Mouse (Mus musculus) heart, embryonic 14.5 days (tissue): ENCODE measurements around the gene Sema7a. TPM values are rescaled to one million over a fixed set of nuclear protein-coding genes. Genes with fewer than 3 reads are reported as not detected.

Experiments
- ATAC-seq: fragments of 200-750 bp; cut with Nextera tagmentation; 2 replicates; pipeline ENCODE4 v1.8.0; 2017; ENCODE audit warnings: low read depth, moderate TSS enrichment; ENCODE audit not compliant: insufficient number of reproducible peaks, insufficient read depth, low FRiP score
- H3K27ac ChIP-seq, 2 experiments: fragments of 200-500 bp in 1 of 2; fragments of 300-500 bp in 1 of 2; sonication (generic) in 1 of 2; replicated peaks in 1 of 2; 2 replicates each; pipeline ENCODE4 v1.5.1; 2012 to 2014; ENCODE audit warnings: low read depth in 2 of 2, low read length in 2 of 2, control low read depth in 1 of 2, mild to moderate bottlenecking in 1 of 2, mixed read lengths in 1 of 2; ENCODE audit not compliant: control insufficient read depth in 1 of 2, insufficient read depth in 1 of 2
- H3K27me3 ChIP-seq: fragments of 300-500 bp; sonication (generic); 2 replicates; pipeline ENCODE4 v1.6.1; 2014; ENCODE audit warnings: mild to moderate bottlenecking, low read length, control low read depth; ENCODE audit not compliant: control insufficient read depth, insufficient read depth
- H3K36me3 ChIP-seq: fragments of 300-500 bp; sonication (generic); 2 replicates; pipeline ENCODE4 v1.6.1; 2014; ENCODE audit warnings: mild to moderate bottlenecking, control low read depth, low read length, mixed read lengths; ENCODE audit not compliant: control insufficient read depth, insufficient read depth
- H3K4me1 ChIP-seq, 2 experiments: fragments of 200-500 bp in 1 of 2; fragments of 300-500 bp in 1 of 2; sonication (generic) in 1 of 2; 2 replicates each; pipeline ENCODE4 v1.6.1; 2012 to 2014; ENCODE audit warnings: low read length in 2 of 2, control low read depth in 1 of 2, mixed read lengths in 1 of 2; ENCODE audit not compliant: control insufficient read depth in 2 of 2, insufficient read depth in 2 of 2
- H3K4me2 ChIP-seq: fragments of 300-500 bp; sonication (generic); 2 replicates; pipeline ENCODE4 v1.6.1; 2014; ENCODE audit warnings: mild to moderate bottlenecking, low read length
- H3K4me3 ChIP-seq, 2 experiments: fragments of 200-500 bp in 1 of 2; fragments of 300-500 bp in 1 of 2; sonication (generic) in 1 of 2; 2 replicates each; pipeline ENCODE4 v1.5.1; 2012 to 2014; ENCODE audit warnings: low read length in 2 of 2, mild to moderate bottlenecking in 2 of 2, control low read depth in 1 of 2, low read depth in 1 of 2, moderate library complexity in 1 of 2; ENCODE audit not compliant: control insufficient read depth in 1 of 2, insufficient read depth in 1 of 2
- H3K9ac ChIP-seq: fragments of 300-500 bp; sonication (generic); 2 replicates; pipeline ENCODE4 v1.6.1; 2014; ENCODE audit warnings: mild to moderate bottlenecking, low read length
- H3K9me3 ChIP-seq: fragments of 300-500 bp; sonication (generic); 2 replicates; pipeline ENCODE4 v1.6.1; 2016; ENCODE audit warnings: low read length, control low read depth; ENCODE audit not compliant: control insufficient read depth
- WGBS: fragments of 180-500 bp; shearing (Covaris S2); extraction: QIAGEN DNeasy Blood & Tissue Kit; methylation state at CpG from one replicate; pipeline ENCODE4 v1.1.7; 2014; 5-methylcytosine and 5-hydroxymethylcytosine counted together
- polyA plus RNA-seq: library from polyadenylated mRNA; unstranded; fragments of >200 nt; fragmentation: Nextera tagmentation; extraction: Ambion mirVana; gene quantifications from 2 replicates; pipeline ENCODE4 v1.2.1, GENCODE M21; 2014

Sema7a gene
- polyA plus RNA-seq, 1 experiment from 2014 or later = 0.70 TPM

GRCm38 (mm10) chr9:57940861-57941638 is 1.1 kb downstream of the Sema7a start:
- Histone ChIP-seq H3K4me3 (peak overlapping the region; percentile 67 to 81), H3K4me1 (peaks cover 0 to 18% of the 10 kb centered on the region in 2 experiments; a peak in 3 of 4 replicates), H3K9ac (peak overlapping the region; percentile 77), H3K27me3 (peaks cover 54% of the 10 kb centered on the region), H3K27ac (no peak overlapping the region), H3K36me3 (no peaks in the 10 kb centered on the region), H3K4me2 (peak overlapping the region; percentile 100), H3K9me3 (no peaks in the 10 kb centered on the region)
- WGBS = 4% methylated on average over 26 of the region's 28 CpGs
- no peak for ATAC-seq

- Histone ChIP-seq H3K27me3 (peaks cover 57% of the 10 kb centered on the region), H3K4me1 (peaks cover 0 to 18% of the 10 kb centered on the region in 2 experiments; a peak in 3 of 4 replicates), H3K9ac (no peak overlapping the region), H3K9me3 (no peaks in the 10 kb centered on the region), H3K36me3 (no peaks in the 10 kb centered on the region), H3K4me3 (peak overlapping the region in 1 of 2 experiments; percentile 81; a peak in 1 of 4 replicates), H3K4me2 (no peak overlapping the region; the same call in 1 of the 2 replicates), H3K27ac (no peak overlapping the region)
- 58% methylated on average over 2 of the region's 2 CpGs for WGBS
- no peak for ATAC-seq
Measured at GRCm38 (mm10) chr9:57942039-57942438, 2.1 kb downstream of the Sema7a start.

GRCm38 (mm10) chr9:57943067-57943466 is 3.2 kb downstream of the Sema7a start:
- ATAC-seq = no peak
- 31% methylated on average over 2 of the region's 2 CpGs for WGBS
- H3K9me3 ChIP-seq = no peaks in the 10 kb centered on the region
- H3K27me3 ChIP-seq = peaks cover 57% of the 10 kb centered on the region
- H3K4me1 ChIP-seq = peaks cover 0 to 18% of the 10 kb centered on the region in 2 experiments; a peak in 3 of 4 replicates
- no peak overlapping the region for H3K4me3 ChIP-seq
- no peak overlapping the region for H3K9ac ChIP-seq
- no peaks in the 10 kb centered on the region for H3K36me3 ChIP-seq
- no peak overlapping the region for H3K27ac ChIP-seq
- no peak overlapping the region for H3K4me2 ChIP-seq

GRCm38 (mm10) chr9:57944572-57944971 is 4.7 kb downstream of the Sema7a start:
- no peak for ATAC-seq
- WGBS = 22% methylated on average over 5 of the region's 5 CpGs

GRCm38 (mm10) chr9:57945771-57946616 is 6.1 kb downstream of the Sema7a start:
- peaks cover 10 to 11% of the 10 kb centered on the region in 2 experiments; a peak in 3 of 4 replicates for H3K4me1 ChIP-seq
- H3K4me3 ChIP-seq = no peak overlapping the region
- no peak overlapping the region for H3K27ac ChIP-seq
- WGBS = 57% methylated on average over 8 of the region's 8 CpGs
- H3K9ac ChIP-seq = no peak overlapping the region
- peaks cover 35% of the 10 kb centered on the region for H3K27me3 ChIP-seq
- H3K9me3 ChIP-seq = no peaks in the 10 kb centered on the region
- ATAC-seq = no peak
- H3K4me2 ChIP-seq = no peak overlapping the region
- H3K36me3 ChIP-seq = no peaks in the 10 kb centered on the region

More at GRCm38 (mm10) chr9:57944572-57944971, 4.7 kb downstream of the Sema7a start:
- peaks cover under 1 to 14% of the 10 kb centered on the region in 2 experiments; a peak in 3 of 4 replicates for H3K4me1 ChIP-seq
- no peaks in the 10 kb centered on the region for H3K36me3 ChIP-seq
- H3K9ac ChIP-seq = no peak overlapping the region
- H3K4me2 ChIP-seq = no peak overlapping the region
- H3K9me3 ChIP-seq = no peaks in the 10 kb centered on the region
- H3K27ac ChIP-seq = no peak overlapping the region
- H3K4me3 ChIP-seq = no peak overlapping the region
- H3K27me3 ChIP-seq = peaks cover 43% of the 10 kb centered on the region

- Histone ChIP-seq H3K9ac (no peak overlapping the region), H3K4me1 (peaks cover 8 to 12% of the 10 kb centered on the region in 2 experiments; a peak in 3 of 4 replicates), H3K4me2 (no peak overlapping the region), H3K36me3 (no peaks in the 10 kb centered on the region), H3K4me3 (no peak overlapping the region), H3K27me3 (peaks cover 20% of the 10 kb centered on the region), H3K27ac (no peak overlapping the region), H3K9me3 (no peaks in the 10 kb centered on the region)
- ATAC-seq = no peak
- WGBS = 60% methylated on average over 7 of the region's 7 CpGs
Measured at GRCm38 (mm10) chr9:57947381-57948030, 7.6 kb downstream of the Sema7a start.

GRCm38 (mm10) chr9:57948333-57948931 is 8.5 kb downstream of the Sema7a start:
- WGBS = 78% methylated on average over 7 of the region's 7 CpGs
- Histone ChIP-seq H3K4me1 (peaks cover 8 to 12% of the 10 kb centered on the region in 2 experiments; a peak in 3 of 4 replicates), H3K4me2 (no peak overlapping the region), H3K36me3 (no peaks in the 10 kb centered on the region), H3K9ac (no peak overlapping the region), H3K27me3 (peaks cover 11% of the 10 kb centered on the region; the same call in 1 of the 2 replicates), H3K9me3 (no peaks in the 10 kb centered on the region), H3K4me3 (no peak overlapping the region), H3K27ac (no peak overlapping the region)
- no peak for ATAC-seq
